Mouse (Mus musculus): Measurements from ENCODE around the gene Fam114a2.
A peak's percentile ranks its signal among the peaks of the same experiment; 100 is the strongest.
"Not testable (repeated sequence)": the region's sequence is repeated elsewhere in the genome, so short reads cannot be mapped to it uniquely, and the experiment has no call there.

Gene Fam114a2

GRCm38 (mm10) chr11:57518091-57518750 is at the start of gene Fam114a2, which contains the start of gene Mfap3:
TSS of gene Fam114a2 (minus strand) at chr11:57518617.
TSS of gene Mfap3 (plus strand) at chr11:57518664.
- peak; percentile 93 for DNase-seq (ENCODE audit: low spot score)

DNA sequence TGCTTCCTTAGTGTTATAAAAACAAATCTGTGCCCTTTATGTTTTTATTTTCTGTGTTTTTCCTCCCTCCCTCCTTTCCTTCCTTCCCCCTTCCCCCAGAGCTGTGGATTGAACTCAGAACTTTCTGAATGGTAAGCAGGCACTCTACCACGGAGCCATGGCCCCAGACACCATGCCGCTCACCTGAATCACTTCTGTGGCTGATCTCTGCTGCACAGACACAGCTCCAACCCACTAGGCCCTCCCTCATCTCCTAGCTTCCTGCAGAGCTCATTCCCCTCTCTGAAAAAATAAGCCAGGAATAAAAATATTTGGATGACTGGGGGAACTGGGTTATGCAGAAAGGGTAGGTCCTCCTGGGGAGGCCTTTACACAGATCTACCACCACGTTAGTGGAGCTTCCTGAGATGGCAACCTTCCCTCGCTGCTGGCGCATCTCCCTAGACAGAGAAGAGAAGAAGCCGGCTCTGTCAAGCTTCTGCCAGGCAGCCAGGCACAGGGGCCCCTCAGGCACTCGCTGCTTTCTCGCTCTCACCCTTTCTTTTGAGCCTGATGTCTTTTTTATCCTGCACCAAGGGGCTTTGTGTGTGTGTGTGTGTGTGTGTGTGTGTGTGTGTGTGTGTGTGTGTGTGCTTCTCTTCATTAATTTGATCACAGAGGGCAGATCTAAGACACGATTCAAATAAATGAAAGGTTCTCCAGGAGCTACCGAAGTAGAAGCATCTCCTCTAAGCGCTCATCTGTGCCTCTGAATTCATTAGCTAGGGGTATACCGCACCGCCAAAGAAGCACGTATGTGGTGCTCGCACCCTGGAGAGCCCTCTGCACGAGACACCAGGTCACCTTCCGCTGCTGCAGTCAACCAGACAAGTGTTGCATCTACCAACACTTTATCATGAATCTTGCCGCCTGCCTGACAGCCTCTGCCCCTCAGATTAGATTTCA is 47.9 kb upstream of the Fam114a2 start:
- no peak for DNase-seq (ENCODE audit: low spot score)

- no peak for DNase-seq (ENCODE audit: low spot score)
Observed at GRCm38 (mm10) chr11:57564564-57564963, 46.1 kb upstream of the Fam114a2 start.

DNA sequence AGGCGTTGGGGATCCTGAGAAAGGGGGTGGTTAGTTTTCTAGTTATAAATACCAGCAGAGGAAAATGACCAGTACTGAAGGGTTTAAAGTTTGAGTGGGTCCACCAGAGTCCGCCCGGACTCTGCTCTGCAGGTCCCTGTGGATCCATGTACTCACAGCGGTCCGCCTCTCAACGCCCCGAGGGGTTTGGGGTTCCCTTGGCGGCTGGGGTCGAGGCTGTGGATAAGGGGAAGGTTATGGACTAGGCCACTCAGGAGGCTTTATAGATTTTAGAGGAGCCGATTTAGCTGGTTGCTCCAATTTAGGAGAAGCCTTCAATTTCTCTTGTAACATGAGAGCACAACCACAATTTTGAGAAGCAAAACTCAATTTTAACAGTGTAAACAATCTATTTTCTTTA is 39.5 kb upstream of the Fam114a2 start:
- not testable (repeated sequence) for DNase-seq (ENCODE audit: low spot score)

- DNase-seq (ENCODE audit: low spot score), result peak; percentile 73
Observed at GRCm38 (mm10) chr11:57553015-57553780, 34.8 kb upstream of the Fam114a2 start.

- no peak for DNase-seq (ENCODE audit: low spot score)
Observed at GRCm38 (mm10) chr11:57551016-57551415, 32.6 kb upstream of the Fam114a2 start.

- DNase-seq (ENCODE audit: low spot score), result peak; percentile 30
Observed at GRCm38 (mm10) chr11:57550230-57550629, 31.8 kb upstream of the Fam114a2 start.

DNA sequence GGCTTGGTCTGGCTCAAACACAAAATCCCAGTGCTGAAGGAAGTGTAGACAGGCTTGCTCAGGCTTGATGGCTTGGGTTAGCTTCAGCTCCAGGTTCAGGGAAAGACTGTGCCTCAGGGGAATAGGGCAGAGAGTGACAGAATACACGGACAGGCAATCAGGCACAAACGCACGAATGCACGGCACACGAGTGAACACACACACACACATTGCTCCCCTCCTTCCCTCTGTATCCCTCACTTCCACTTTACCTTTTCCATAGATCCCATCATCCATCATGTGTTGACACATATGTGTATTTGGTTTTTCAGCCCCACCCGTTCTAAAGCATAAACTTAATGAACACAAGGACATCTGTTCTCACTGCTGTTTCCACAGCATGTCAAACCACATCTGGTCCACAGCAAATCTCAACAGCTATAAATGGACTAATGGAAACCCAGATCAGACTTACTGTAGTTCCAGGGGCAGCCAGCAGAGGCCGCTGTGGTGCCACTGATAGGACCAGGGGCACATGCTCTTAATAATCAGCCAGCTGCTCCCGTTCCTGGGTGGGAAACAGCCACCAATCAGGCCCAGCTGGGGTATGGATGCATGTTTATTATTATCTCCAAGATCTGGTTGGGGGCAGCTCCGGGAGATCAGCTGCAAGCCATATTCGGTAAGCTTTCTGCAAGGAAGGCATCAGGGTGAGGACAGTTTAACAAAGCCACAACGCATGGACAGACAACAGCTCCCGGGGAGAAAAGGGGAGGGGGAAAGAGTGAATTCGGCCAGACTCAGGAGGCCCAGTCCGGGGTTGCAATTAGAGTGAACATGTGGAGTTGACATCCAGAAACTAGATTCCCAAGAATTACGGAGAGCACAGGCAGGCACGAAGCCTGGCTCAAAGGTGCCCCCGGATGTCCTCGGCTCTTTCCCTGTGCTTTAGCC is 30.5 kb upstream of the Fam114a2 start:
- peak; percentile 95 for DNase-seq (ENCODE audit: low spot score)

- no peak for DNase-seq (ENCODE audit: low spot score)
Observed at GRCm38 (mm10) chr11:57540681-57541080, 22.3 kb upstream of the Fam114a2 start.

DNA sequence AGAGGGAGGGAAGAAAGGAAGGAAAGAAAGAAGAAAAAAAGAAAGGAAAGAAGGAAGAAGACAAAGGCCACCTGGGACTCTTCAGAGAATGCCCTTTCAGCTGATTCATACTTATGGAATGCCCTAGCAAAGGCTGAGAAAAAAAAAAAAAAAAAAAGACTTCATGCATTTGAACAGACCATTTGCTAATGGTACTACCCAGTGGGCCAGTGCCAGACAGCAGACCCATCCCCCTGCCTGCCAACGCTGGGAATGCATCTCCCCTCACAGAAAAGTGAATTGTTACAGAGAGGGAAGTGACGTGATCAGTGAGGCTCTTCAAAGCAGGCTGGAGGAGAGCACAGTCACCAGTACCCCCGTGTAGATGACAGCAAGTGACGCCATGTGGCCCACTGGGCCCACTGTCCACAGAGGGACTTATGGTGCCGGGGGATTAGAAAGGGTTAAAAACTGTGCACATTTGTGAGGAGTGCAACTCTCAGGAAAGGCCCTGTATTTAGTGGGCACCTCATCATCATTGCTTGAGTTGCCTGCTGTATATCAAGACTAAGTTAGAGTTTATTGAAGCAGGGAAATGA is 21.5 kb upstream of the Fam114a2 start:
- no peak for DNase-seq (ENCODE audit: low spot score)

GRCm38 (mm10) chr11:57535912-57536311 is 17.5 kb upstream of the Fam114a2 start:
- no peak for DNase-seq (ENCODE audit: low spot score)

GRCm38 (mm10) chr11:57532306-57532705 is 13.9 kb upstream of the Fam114a2 start:
- no peak for DNase-seq (ENCODE audit: low spot score)

GRCm38 (mm10) chr11:57531300-57531950 is 13.0 kb upstream of the Fam114a2 start:
- DNase-seq (ENCODE audit: low spot score), result peak; percentile 62

DNA sequence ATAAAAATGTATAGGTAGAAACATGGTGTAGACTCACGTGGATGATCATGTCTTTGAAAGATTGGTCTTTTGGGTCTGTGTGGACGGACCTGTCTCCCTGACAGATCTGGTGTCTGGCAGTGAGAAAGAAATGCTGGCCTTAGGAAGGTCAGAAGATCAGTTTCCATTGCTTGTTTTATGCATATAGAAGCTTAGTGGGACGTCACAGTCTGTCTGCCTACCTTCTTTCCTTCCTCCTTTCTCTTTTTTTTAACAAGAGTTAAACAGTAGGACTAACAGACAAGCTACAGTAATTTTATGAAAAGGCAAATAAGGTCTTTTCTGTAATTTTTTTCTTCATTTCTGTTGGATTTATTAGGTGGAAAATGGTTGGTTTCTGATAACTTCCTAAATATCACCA is 10.7 kb upstream of the Fam114a2 start:
- no peak for DNase-seq (ENCODE audit: low spot score)

GRCm38 (mm10) chr11:57527506-57527905 is 9.1 kb upstream of the Fam114a2 start:
- no peak for DNase-seq (ENCODE audit: low spot score)

- DNase-seq (ENCODE audit: low spot score), result no peak
Observed at GRCm38 (mm10) chr11:57525900-57526299, 7.5 kb upstream of the Fam114a2 start.

GRCm38 (mm10) chr11:57524597-57524996 is 6.2 kb upstream of the Fam114a2 start:
- DNase-seq (ENCODE audit: low spot score), result no peak

GRCm38 (mm10) chr11:57523418-57523817 is 5.0 kb upstream of the Fam114a2 start:
- DNase-seq (ENCODE audit: low spot score), result no peak

GRCm38 (mm10) chr11:57522046-57522445 is 3.6 kb upstream of the Fam114a2 start:
- no peak for DNase-seq (ENCODE audit: low spot score)

DNA sequence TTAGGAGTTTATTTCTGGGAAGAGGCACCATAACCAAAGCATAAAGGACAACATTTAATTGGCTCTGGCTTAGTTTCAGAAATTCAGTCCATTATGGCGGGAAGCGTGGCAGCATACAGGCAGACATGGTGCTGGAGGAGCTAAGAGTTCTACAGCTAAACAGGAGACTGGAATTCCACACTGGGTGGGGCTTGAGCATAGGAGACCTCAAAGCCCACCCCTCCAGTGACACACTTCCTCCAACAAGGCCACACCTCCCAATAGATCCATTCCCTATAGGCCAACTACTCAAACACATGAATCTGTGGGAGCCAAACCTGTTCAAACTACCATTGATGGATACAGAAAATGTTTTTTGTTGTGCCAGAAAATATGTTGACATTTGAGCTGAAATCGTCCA is 2.8 kb upstream of the Fam114a2 start:
- no peak for DNase-seq (ENCODE audit: low spot score)
